Mouse (Mus musculus) bone marrow, adult 2 months (tissue): Measurements from ENCODE around the gene Mrgpra2b.
"Not testable (repeated sequence)": the region's sequence is repeated elsewhere in the genome, so short reads cannot be mapped to it uniquely, and the experiment has no call there.

Experiments used
- CTCF ChIP-seq: fragments of 200-500 bp; IDR thresholded peaks from 2 replicates; pipeline ENCODE4 v1.5.1; 2011; ENCODE audit warnings: low read length, control low read depth; ENCODE audit not compliant: control insufficient read depth, insufficient read depth
- POLR2A ChIP-seq: fragments of 200-500 bp; IDR thresholded peaks from 2 replicates; pipeline ENCODE4 v1.6.1; 2011; ENCODE audit warnings: low read depth, mild to moderate bottlenecking, control low read depth, low read length, borderline replicate concordance; ENCODE audit not compliant: control insufficient read depth

GRCm38 (mm10) chr7:47445729-47446128 is 82.9 kb downstream of the Mrgpra2b start:
- not testable (repeated sequence) for TF ChIP-seq CTCF, POLR2A
